Mouse (Mus musculus): ENCODE data around the gene Tceanc2.

Tceanc2 gene

GRCm38 (mm10) chr4:107084343-107084742, 94.6 kb downstream of the Tceanc2 start:
- peak in 1 of 2 experiments; percentile 22 for DNase-seq (ENCODE audit: low spot score in 2 of 2)

Measured in frontal cortex, postnatal 10 days (tissue).